Mouse (Mus musculus) ES-E14 (cell line): ENCODE data around the gene Col5a1.

Experiments used
- HCFC1 ChIP-seq: IDR thresholded peaks from 2 replicates; pipeline ENCODE4 v1.6.1; 2012; ENCODE audit warnings: low read length, inconsistent platforms, borderline replicate concordance; ENCODE audit not compliant: insufficient read depth
- MAFK ChIP-seq: IDR thresholded peaks from 2 replicates; pipeline ENCODE4 v1.6.1; 2014; ENCODE audit warnings: mild to moderate bottlenecking, low read depth, low read length, inconsistent platforms; ENCODE audit not compliant: insufficient read depth
- ZC3H11A ChIP-seq: IDR thresholded peaks from 2 replicates; pipeline ENCODE4 v1.6.1; 2012; ENCODE audit warnings: low read depth, mild to moderate bottlenecking, inconsistent platforms, low read length, borderline replicate concordance

DNA sequence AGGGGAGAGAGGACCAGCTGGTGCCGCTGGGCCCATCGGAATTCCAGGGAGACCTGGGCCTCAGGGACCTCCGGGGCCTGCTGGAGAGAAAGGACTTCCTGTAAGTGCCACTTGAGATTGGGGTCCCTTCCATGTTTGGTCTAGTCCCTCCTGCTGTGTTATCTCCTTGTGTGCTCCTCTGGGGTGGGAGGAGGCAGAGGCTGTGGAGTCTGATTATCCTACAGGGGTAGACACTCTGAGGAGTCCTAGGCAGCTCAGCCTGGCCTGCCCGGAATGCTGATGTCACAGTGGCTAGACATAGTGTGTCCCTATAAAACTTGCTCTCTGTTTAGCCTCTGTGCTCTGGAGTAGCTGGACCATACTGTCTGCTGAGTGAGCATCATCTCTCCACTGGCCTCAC lies 119.0 kb downstream of the Col5a1 start:
- TF ChIP-seq MAFK (no peak), HCFC1 (no peak), ZC3H11A (no peak)
